Mouse (Mus musculus): ENCODE results near the gene Calm1.

Calm1 gene

DNA sequence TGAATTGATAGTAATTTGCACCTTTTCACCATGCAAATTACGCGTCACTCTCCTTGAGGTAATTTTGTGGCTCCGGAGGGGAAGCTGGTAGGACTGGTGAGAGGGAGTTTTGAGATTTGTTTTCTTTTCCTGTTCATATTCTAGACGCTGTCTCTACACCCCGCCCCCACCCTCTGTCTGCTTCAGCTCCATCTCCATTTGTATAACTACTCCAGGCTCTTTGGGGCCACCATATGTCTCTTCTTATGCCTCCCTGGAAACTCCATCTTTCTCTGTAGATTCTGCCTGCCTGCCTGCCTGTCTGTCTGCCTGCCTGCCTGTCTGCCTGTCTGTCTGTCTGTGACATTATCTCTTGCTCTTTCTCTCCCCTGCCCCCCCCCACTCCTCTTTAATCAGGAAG is 26.8 kb downstream of the Calm1 start:
- DNase-seq = no peak

DNA sequence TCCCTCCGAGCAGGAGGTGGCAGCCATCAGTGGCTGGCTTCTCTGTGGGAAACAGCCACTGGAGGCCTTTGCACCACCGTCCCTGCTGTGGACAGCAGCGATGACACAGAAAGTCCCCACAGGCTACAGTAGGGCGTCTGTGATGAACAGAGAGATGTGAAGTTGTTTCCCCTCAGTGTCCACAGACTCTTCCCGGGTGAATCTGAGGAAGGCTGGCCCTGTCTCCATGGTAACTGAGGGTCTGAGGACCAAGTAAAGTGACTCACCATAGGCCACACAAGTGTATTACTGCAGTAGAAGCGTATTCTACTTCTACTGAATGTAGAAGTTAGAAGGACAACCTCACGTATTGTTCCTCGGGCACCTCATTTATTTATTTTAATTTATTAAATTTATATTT is 27.4 kb downstream of the Calm1 start:
- DNase-seq = no peak

DNA sequence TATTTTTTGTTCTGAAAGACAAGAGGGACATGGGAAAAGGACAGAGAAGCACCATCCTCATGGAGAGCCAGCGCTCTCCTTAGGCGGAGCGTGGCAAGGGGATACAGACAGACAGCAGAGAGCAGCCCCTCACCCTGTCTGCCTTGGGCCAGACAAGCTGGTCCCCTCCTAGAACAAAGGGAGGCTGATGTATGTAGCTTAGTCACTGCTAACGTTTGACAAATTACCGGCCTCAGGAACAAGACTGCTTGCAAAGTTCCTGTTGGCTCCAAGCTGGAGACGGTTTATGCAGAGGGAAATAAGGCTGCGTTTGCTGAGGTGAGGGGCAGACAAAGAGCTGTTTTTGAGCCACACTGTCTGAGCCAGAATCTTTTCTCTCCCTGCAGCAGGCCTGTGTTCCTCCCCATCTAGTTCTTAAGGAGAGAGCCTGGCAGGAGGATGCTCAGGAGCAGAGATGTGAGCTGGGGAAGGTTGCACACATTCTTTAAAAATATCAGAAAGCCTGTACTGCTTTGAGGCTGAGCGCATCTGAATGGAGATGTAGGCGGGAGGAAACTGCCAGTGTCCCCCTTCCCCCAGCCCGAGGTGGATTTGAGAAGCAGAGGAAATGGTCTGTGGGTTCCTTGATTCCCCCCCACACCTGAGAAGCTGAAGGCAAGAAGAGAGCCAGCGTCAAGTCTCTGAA is 28.9 kb downstream of the Calm1 start:
- no peak for DNase-seq

GRCm38 (mm10) chr12:100234201-100234600 is 35.0 kb downstream of the Calm1 start:
- no peak for DNase-seq

- peak; percentile 51 for DNase-seq
Observed at GRCm38 (mm10) chr12:100234919-100235318, 35.7 kb downstream of the Calm1 start.

GRCm38 (mm10) chr12:100235423-100235822 is 36.2 kb downstream of the Calm1 start:
- DNase-seq = no peak

DNA sequence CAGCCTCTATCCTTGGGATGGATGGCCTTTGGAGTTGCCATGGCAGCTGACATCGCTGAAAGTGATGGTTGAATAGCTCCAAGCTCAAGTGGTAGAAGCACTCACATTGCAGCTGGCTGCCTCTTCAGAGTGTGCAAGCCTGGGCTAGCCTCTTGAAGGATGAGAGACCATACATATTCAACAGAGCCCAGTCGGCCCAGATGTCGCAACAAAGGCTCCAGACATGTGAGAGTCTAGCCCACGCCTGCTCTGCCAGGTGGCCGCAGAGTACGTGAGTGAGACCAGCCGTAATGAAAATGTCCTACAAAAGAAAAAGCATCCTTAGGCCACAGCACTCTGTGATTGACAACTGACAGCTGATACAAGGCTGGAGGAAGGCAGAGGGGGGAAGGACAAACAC is 40.2 kb downstream of the Calm1 start:
- DNase-seq = no peak

- DNase-seq = no peak
Observed at GRCm38 (mm10) chr12:100239807-100240206, 40.6 kb downstream of the Calm1 start.

- DNase-seq = peak; percentile 77
Observed at GRCm38 (mm10) chr12:100241911-100242796, 42.9 kb downstream of the Calm1 start.

DNA sequence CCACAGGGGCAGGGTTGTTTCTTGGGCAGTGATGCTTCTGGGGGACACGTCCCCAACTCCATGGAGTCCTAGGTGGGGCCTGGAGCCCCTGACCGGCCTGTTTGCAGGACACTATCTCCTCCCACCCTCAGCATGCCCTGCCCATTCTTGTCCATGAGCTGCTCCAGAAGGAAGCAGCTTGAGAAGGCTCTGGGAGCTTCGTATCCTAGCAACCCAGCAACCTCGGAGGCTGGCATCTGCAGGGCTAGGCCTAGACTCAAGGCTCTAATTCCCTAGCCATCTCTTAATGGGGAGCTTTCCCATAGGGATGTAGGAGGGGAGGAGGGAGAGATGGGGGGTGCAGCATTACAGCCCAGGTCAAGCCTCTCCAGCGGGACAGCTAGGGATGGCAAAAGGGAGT is 45.3 kb downstream of the Calm1 start:
- DNase-seq = no peak

- DNase-seq = no peak
Observed at GRCm38 (mm10) chr12:100249170-100249569, 49.9 kb downstream of the Calm1 start.

DNA sequence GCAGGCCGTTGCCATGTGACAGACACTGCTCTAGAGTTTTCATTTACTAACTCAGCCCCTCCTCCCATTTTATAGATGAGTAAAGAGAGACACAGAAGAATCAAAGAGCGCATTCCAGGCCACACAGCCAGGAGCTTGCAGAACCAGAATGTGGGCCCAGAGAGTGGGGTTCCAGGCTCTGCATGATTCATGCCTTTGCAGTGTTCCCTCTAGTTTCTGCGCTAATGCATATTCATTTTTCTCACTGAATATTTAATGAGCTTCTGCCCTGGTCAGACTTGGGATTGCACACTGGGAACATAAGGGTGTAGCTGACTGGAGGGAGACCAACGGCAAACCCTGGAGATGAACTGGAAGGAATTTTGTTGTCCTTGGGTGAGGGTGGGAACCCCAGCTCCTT is 55.2 kb downstream of the Calm1 start:
- DNase-seq = no peak

DNA sequence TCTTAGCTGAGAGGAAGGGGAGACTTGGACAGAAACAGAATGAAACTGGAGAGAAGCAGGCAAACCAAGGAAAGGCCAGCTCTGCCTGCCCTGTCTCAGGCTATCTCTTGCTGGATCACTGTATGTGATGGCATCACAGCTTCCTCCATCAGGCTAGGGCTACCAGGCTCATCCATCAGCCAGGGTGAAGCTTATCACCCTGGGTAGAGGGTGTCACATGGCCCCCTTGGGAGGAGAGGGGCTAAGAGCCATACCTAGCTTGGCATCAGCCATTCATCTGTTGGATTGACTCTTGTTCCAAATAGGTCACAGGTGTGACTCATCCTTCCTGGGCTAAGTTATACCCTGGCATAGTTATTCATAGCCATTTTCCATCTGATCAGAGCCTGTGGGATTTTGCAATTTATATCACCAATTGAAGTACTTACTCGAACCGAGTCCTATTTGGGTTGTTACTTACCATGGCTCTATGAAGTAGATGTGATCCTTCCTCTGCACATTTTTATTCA is 56.3 kb downstream of the Calm1 start:
- DNase-seq = no peak

DNA sequence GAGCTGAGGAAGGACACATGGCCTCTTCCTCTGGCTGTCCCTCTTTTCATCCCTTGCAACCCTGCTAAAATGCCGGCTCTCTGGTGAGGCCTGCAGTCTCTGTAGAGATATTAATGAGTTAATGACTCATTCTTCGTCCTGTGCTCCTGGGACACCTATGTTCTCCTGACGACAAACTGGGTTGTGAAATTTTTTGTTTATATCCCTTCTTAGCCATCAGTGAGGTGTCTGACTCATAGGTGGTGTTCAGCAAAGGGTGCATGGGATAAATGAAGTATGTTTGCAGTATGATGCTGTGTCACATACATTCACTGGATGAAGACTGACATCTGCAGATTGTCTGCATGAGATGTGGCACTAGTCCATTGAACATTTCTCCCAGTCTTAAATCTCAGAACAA is 58.5 kb downstream of the Calm1 start:
- DNase-seq = no peak

Measured in cerebellum, adult 8-10 months (tissue).